Mouse (Mus musculus) liver, embryonic 11.5 days (tissue): ENCODE results near the gene Stk24. TPM values are rescaled to one million over a fixed set of nuclear protein-coding genes. Genes with fewer than 3 reads are reported as not detected.

Experiments
- ATAC-seq: fragments of 200-750 bp; cut with Nextera tagmentation; replicated peaks from 2 replicates; pipeline ENCODE4 v1.8.0; 2017; ENCODE audit warnings: moderate number of reproducible peaks, mild to moderate bottlenecking, moderate TSS enrichment, moderate library complexity; ENCODE audit not compliant: low FRiP score
- DNase-seq: peaks from one replicate; pipeline ENCODE4 v3.0.0-alpha.2; 2017; ENCODE audit warnings: low spot score
- H3K27ac ChIP-seq: fragments of 300-500 bp; sonication (generic); 2 replicates; pipeline ENCODE4 v1.5.1; 2014; ENCODE audit warnings: mild to moderate bottlenecking, low read depth, low read length, control low read depth
- H3K27me3 ChIP-seq: fragments of 300-500 bp; sonication (generic); replicated peaks from 2 replicates; pipeline ENCODE4 v1.6.1; 2014; ENCODE audit warnings: low read length, mixed read lengths; ENCODE audit not compliant: control insufficient read depth, insufficient read depth
- H3K36me3 ChIP-seq: fragments of 300-500 bp; sonication (generic); 2 replicates; pipeline ENCODE4 v1.6.1; 2014; ENCODE audit warnings: mild to moderate bottlenecking, low read length, moderate library complexity, mixed read lengths; ENCODE audit not compliant: control insufficient read depth, insufficient read depth
- H3K4me1 ChIP-seq: fragments of 300-500 bp; sonication (generic); replicated peaks from 2 replicates; pipeline ENCODE4 v1.6.1; 2014; ENCODE audit warnings: low read length, mixed read lengths; ENCODE audit not compliant: control insufficient read depth, insufficient read depth
- H3K4me2 ChIP-seq: fragments of 300-500 bp; sonication (generic); 2 replicates; pipeline ENCODE4 v1.6.1; 2014; ENCODE audit warnings: mild to moderate bottlenecking, control low read depth, moderate library complexity
- H3K4me3 ChIP-seq: fragments of 300-500 bp; sonication (generic); 2 replicates; pipeline ENCODE4 v1.5.1; 2014; ENCODE audit warnings: low read depth, low read length, control low read depth
- H3K9ac ChIP-seq: fragments of 300-500 bp; sonication (generic); 2 replicates; pipeline ENCODE4 v1.6.1; 2014; ENCODE audit warnings: low read depth, low read length, control low read depth
- H3K9me3 ChIP-seq: fragments of 300-500 bp; sonication (generic); 2 replicates; pipeline ENCODE4 v1.6.1; 2016; ENCODE audit warnings: low read length, inconsistent platforms, mixed read lengths; ENCODE audit not compliant: control insufficient read depth
- WGBS: fragments of 180-500 bp; shearing (Covaris S2); extraction: QIAGEN DNeasy Blood & Tissue Kit; methylation state at CpG from one replicate; pipeline ENCODE4 v1.1.7; 2014; 5-methylcytosine and 5-hydroxymethylcytosine counted together
- polyA plus RNA-seq: library from polyadenylated mRNA; unstranded; fragments of >200 nt; fragmentation: Nextera tagmentation; extraction: Ambion mirVana; gene quantifications from 2 replicates; pipeline ENCODE4 v1.2.1, GENCODE M21; 2014

The Stk24 gene
- polyA plus RNA-seq, 1 experiment from 2014 or later, result 51.3 TPM

- no peak for ATAC-seq
- no peak overlapping the region for H3K27ac ChIP-seq
Measured at GRCm38 (mm10) chr14:121264453-121264852, 115.4 kb downstream of the Stk24 start.

GRCm38 (mm10) chr14:121263912-121264311, 115.9 kb downstream of the Stk24 start:
- 83% methylated on average over 2 of the region's 2 CpGs for WGBS
- Histone ChIP-seq H3K4me1 (peaks cover 9% of the 10 kb centered on the region), H3K27ac (no peak overlapping the region), H3K4me2 (no peak overlapping the region), H3K4me3 (no peak overlapping the region), H3K9ac (no peak overlapping the region), H3K27me3 (no peaks in the 10 kb centered on the region), H3K9me3 (no peaks in the 10 kb centered on the region), H3K36me3 (no peaks in the 10 kb centered on the region)
- DNase-seq (no peak), ATAC-seq (no peak)

More at GRCm38 (mm10) chr14:121264453-121264852, 115.4 kb downstream of the Stk24 start:
- DNase-seq, result no peak
- Histone ChIP-seq H3K4me1 (peaks cover 9% of the 10 kb centered on the region), H3K9me3 (no peaks in the 10 kb centered on the region), H3K9ac (no peak overlapping the region), H3K4me2 (no peak overlapping the region), H3K36me3 (no peaks in the 10 kb centered on the region), H3K27me3 (no peaks in the 10 kb centered on the region), H3K4me3 (no peak overlapping the region)
- WGBS, result 72% methylated on average over 6 of the region's 6 CpGs

GRCm38 (mm10) chr14:121262606-121263005, 117.2 kb downstream of the Stk24 start:
- DNase-seq (no peak), ATAC-seq (no peak)
- Histone ChIP-seq H3K4me1 (peaks cover 9% of the 10 kb centered on the region), H3K9me3 (no peaks in the 10 kb centered on the region), H3K4me2 (no peak overlapping the region), H3K36me3 (no peaks in the 10 kb centered on the region), H3K27ac (no peak overlapping the region), H3K4me3 (no peak overlapping the region), H3K9ac (no peak overlapping the region), H3K27me3 (no peaks in the 10 kb centered on the region)
- WGBS, result 45% methylated on average over 4 of the region's 4 CpGs

GRCm38 (mm10) chr14:121261229-121261879, 118.5 kb downstream of the Stk24 start:
- Histone ChIP-seq H3K4me2 (no peak overlapping the region), H3K27me3 (no peaks in the 10 kb centered on the region), H3K9ac (no peak overlapping the region), H3K4me1 (peaks cover 9% of the 10 kb centered on the region), H3K4me3 (no peak overlapping the region), H3K36me3 (no peaks in the 10 kb centered on the region), H3K9me3 (no peaks in the 10 kb centered on the region), H3K27ac (no peak overlapping the region)
- no peak for DNase-seq
- 68% methylated on average over 5 of the region's 5 CpGs for WGBS
- no peak for ATAC-seq

- no peak overlapping the region for H3K9ac ChIP-seq
- H3K27me3 ChIP-seq, result no peaks in the 10 kb centered on the region
- no peaks in the 10 kb centered on the region for H3K36me3 ChIP-seq
- WGBS, result 53% methylated on average over 7 of the region's 7 CpGs
- no peak overlapping the region for H3K27ac ChIP-seq
- H3K9me3 ChIP-seq, result no peaks in the 10 kb centered on the region
- DNase-seq (no peak), ATAC-seq (no peak)
- peaks cover 9% of the 10 kb centered on the region for H3K4me1 ChIP-seq
- H3K4me2 ChIP-seq, result no peak overlapping the region
- no peak overlapping the region for H3K4me3 ChIP-seq
Measured at GRCm38 (mm10) chr14:121259789-121260188, 120.0 kb downstream of the Stk24 start.

- H3K4me2 ChIP-seq, result no peak overlapping the region
- H3K9ac ChIP-seq, result no peak overlapping the region
- DNase-seq (no peak), ATAC-seq (no peak)
- no peak overlapping the region for H3K27ac ChIP-seq
- no peaks in the 10 kb centered on the region for H3K9me3 ChIP-seq
- no peaks in the 10 kb centered on the region for H3K36me3 ChIP-seq
- H3K27me3 ChIP-seq, result no peaks in the 10 kb centered on the region
- 79% methylated on average over 11 of the region's 11 CpGs for WGBS
- peaks cover 9% of the 10 kb centered on the region for H3K4me1 ChIP-seq
- H3K4me3 ChIP-seq, result no peak overlapping the region
Measured at GRCm38 (mm10) chr14:121259332-121259731, 120.5 kb downstream of the Stk24 start.

- Histone ChIP-seq H3K4me1 (peaks cover under 1% of the 10 kb centered on the region; the same call in 1 of the 2 replicates), H3K9me3 (no peaks in the 10 kb centered on the region), H3K27me3 (no peaks in the 10 kb centered on the region), H3K9ac (no peak overlapping the region), H3K4me3 (no peak overlapping the region), H3K36me3 (no peaks in the 10 kb centered on the region), H3K27ac (no peak overlapping the region), H3K4me2 (no peak overlapping the region)
- ATAC-seq, result no peak
- WGBS, result 82% methylated on average over 7 of the region's 7 CpGs
- no peak for DNase-seq
Measured at GRCm38 (mm10) chr14:121256896-121257295, 122.9 kb downstream of the Stk24 start.

- Histone ChIP-seq H3K27ac (no peak overlapping the region), H3K27me3 (no peaks in the 10 kb centered on the region), H3K36me3 (no peaks in the 10 kb centered on the region), H3K4me2 (no peak overlapping the region), H3K9me3 (no peaks in the 10 kb centered on the region), H3K9ac (no peak overlapping the region), H3K4me1 (no peaks in the 10 kb centered on the region), H3K4me3 (no peak overlapping the region)
- 85% methylated on average over 13 of the region's 13 CpGs for WGBS
- DNase-seq (no peak), ATAC-seq (no peak)
Measured at GRCm38 (mm10) chr14:121255469-121255868, 124.3 kb downstream of the Stk24 start.

GRCm38 (mm10) chr14:121254869-121255268, 124.9 kb downstream of the Stk24 start:
- H3K27ac ChIP-seq, result no peak overlapping the region
- H3K4me3 ChIP-seq, result no peak overlapping the region
- no peak overlapping the region for H3K4me2 ChIP-seq
- ATAC-seq (no peak), DNase-seq (no peak)
- H3K27me3 ChIP-seq, result no peaks in the 10 kb centered on the region
- H3K9me3 ChIP-seq, result no peaks in the 10 kb centered on the region
- H3K4me1 ChIP-seq, result no peaks in the 10 kb centered on the region
- H3K36me3 ChIP-seq, result no peaks in the 10 kb centered on the region
- 85% methylated on average over 10 of the region's 10 CpGs for WGBS
- no peak overlapping the region for H3K9ac ChIP-seq
